Mouse (Mus musculus) heart, postnatal 0 days (tissue): ENCODE results near the gene Atf4.

Experiments used
- CTCF ChIP-seq: IDR thresholded peaks from 2 replicates; pipeline ENCODE4 v1.5.1; 2016; ENCODE audit warnings: antibody characterized with exemption, control low read depth, low read depth
- EP300 ChIP-seq: IDR thresholded peaks from 2 replicates; pipeline ENCODE4 v1.6.1; 2016; ENCODE audit warnings: antibody characterized with exemption, low read depth

DNA sequence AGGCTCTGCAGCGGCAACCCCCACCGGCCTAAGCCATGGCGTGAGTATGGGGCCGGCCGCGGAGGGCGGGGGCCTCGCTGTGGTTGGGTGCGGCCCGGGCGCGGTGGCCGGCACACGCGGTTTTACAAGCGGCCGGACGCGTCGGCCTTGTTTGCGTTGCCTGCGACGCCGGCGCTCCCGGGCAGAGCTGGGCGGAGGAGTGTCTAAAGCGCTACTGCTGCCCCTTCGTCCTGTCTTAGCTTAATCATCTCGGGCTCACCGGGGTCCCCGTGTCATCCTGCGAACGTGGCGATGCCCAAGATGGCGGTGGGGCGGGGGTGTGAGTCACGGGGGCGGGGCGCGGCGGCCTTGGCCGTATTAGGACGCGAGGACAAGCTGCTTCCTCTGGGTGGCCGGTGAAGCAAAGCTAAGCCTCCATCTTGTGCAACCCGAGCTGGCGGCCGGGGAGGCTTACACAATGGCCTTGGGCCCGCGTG, 700 bp downstream of the Atf4 start:
- TF ChIP-seq EP300 (no peak; the same call in 1 of the 2 replicates), CTCF (no peak)
